Mouse (Mus musculus) stomach, embryonic 15.5 days (tissue): ENCODE results near the gene Prm2. TPM values are rescaled to one million over a fixed set of nuclear protein-coding genes. Genes with fewer than 3 reads are reported as not detected.
A peak's percentile ranks its signal among the peaks of the same experiment; 100 is the strongest.

Source experiments
- ATAC-seq: fragments of 200-750 bp; cut with Nextera tagmentation; 2 replicates; pipeline ENCODE4 v1.8.0; 2017; ENCODE audit warnings: low read depth, moderate number of reproducible peaks, moderate TSS enrichment; ENCODE audit not compliant: insufficient read depth, low FRiP score
- H3K27ac ChIP-seq: fragments of 300-500 bp; sonication (generic); 2 replicates; pipeline ENCODE4 v1.5.1; 2015; ENCODE audit warnings: mild to moderate bottlenecking, inconsistent platforms
- H3K27me3 ChIP-seq: fragments of 300-500 bp; sonication (generic); replicated peaks from 2 replicates; pipeline ENCODE4 v1.6.1; 2015; ENCODE audit warnings: inconsistent platforms
- H3K36me3 ChIP-seq: fragments of 300-500 bp; sonication (generic); 2 replicates; pipeline ENCODE4 v1.6.1; 2015; ENCODE audit warnings: inconsistent platforms
- H3K4me1 ChIP-seq: fragments of 300-500 bp; sonication (generic); 2 replicates; pipeline ENCODE4 v1.6.1; 2015; ENCODE audit warnings: inconsistent platforms
- H3K4me2 ChIP-seq: fragments of 300-500 bp; sonication (generic); 2 replicates; pipeline ENCODE4 v1.6.1; 2015; ENCODE audit warnings: mild to moderate bottlenecking, inconsistent platforms
- H3K4me3 ChIP-seq: fragments of 300-500 bp; sonication (generic); replicated peaks from 2 replicates; pipeline ENCODE4 v1.5.1; 2015; ENCODE audit warnings: inconsistent platforms
- H3K9ac ChIP-seq: fragments of 300-500 bp; sonication (generic); 2 replicates; pipeline ENCODE4 v1.6.1; 2015; ENCODE audit warnings: inconsistent platforms
- H3K9me3 ChIP-seq: fragments of 300-500 bp; sonication (generic); 2 replicates; pipeline ENCODE4 v1.6.1; 2016; ENCODE audit warnings: inconsistent platforms
- WGBS: fragments of 180-500 bp; shearing (Covaris S2); methylation state at CpG from one replicate; pipeline ENCODE4 v1.1.7; 2015; 5-methylcytosine and 5-hydroxymethylcytosine counted together
- polyA plus RNA-seq: library from polyadenylated mRNA; unstranded; fragments of >200 nt; fragmentation: Nextera tagmentation; extraction: Ambion mirVana; gene quantifications from 2 replicates; pipeline ENCODE4 v1.2.1, GENCODE M21; 2015

The Prm2 gene
- polyA plus RNA-seq, 1 experiment from 2014 or later = not detected

GRCm38 (mm10) chr16:10770531-10771325 lies 25.2 kb downstream of the Prm2 start:
- WGBS = 39% methylated on average over 4 of the region's 4 CpGs
- peak overlapping the region; percentile 23; the same call in 1 of the 2 replicates for H3K27ac ChIP-seq
- peak; percentile 59; the same call in 1 of the 2 replicates for ATAC-seq

GRCm38 (mm10) chr16:10769661-10770060 lies 26.3 kb downstream of the Prm2 start:
- no peak for ATAC-seq

More at GRCm38 (mm10) chr16:10770531-10771325, 25.2 kb downstream of the Prm2 start:
- Histone ChIP-seq H3K36me3 (no peaks in the 10 kb centered on the region), H3K9me3 (no peaks in the 10 kb centered on the region), H3K4me1 (peaks cover 10% of the 10 kb centered on the region; the same call in 1 of the 2 replicates), H3K27me3 (no peaks in the 10 kb centered on the region), H3K9ac (no peak overlapping the region), H3K4me3 (no peak overlapping the region), H3K4me2 (no peak overlapping the region)

GRCm38 (mm10) chr16:10768821-10769220 lies 27.1 kb downstream of the Prm2 start:
- Histone ChIP-seq H3K36me3 (no peaks in the 10 kb centered on the region), H3K4me1 (peaks cover 13% of the 10 kb centered on the region), H3K9ac (no peak overlapping the region), H3K4me3 (no peak overlapping the region), H3K9me3 (no peaks in the 10 kb centered on the region), H3K27me3 (no peaks in the 10 kb centered on the region), H3K27ac (no peak overlapping the region), H3K4me2 (no peak overlapping the region)
- 40% methylated on average over 9 of the region's 9 CpGs for WGBS
- no peak for ATAC-seq

More at GRCm38 (mm10) chr16:10769661-10770060, 26.3 kb downstream of the Prm2 start:
- Histone ChIP-seq H3K4me2 (no peak overlapping the region), H3K9ac (no peak overlapping the region), H3K27ac (no peak overlapping the region), H3K36me3 (no peaks in the 10 kb centered on the region), H3K9me3 (no peaks in the 10 kb centered on the region), H3K4me1 (peaks cover 10% of the 10 kb centered on the region; the same call in 1 of the 2 replicates), H3K27me3 (no peaks in the 10 kb centered on the region), H3K4me3 (no peak overlapping the region)
- 56% methylated on average over 2 of the region's 2 CpGs for WGBS

- Histone ChIP-seq H3K4me1 (peaks cover 16% of the 10 kb centered on the region), H3K9me3 (no peaks in the 10 kb centered on the region)
- 47% methylated on average over 4 of the region's 4 CpGs for WGBS
Measured at GRCm38 (mm10) chr16:10767158-10767557, 28.8 kb downstream of the Prm2 start.

GRCm38 (mm10) chr16:10764323-10764722 lies 31.6 kb downstream of the Prm2 start:
- no peak overlapping the region for H3K4me2 ChIP-seq
- no peak for ATAC-seq
- H3K27ac ChIP-seq = no peak overlapping the region
- WGBS = 19% methylated on average over 2 of the region's 2 CpGs
- H3K27me3 ChIP-seq = no peaks in the 10 kb centered on the region
- H3K9ac ChIP-seq = no peak overlapping the region
- peaks cover 12% of the 10 kb centered on the region for H3K4me1 ChIP-seq
- no peaks in the 10 kb centered on the region for H3K9me3 ChIP-seq
- H3K36me3 ChIP-seq = no peaks in the 10 kb centered on the region
- H3K4me3 ChIP-seq = no peak overlapping the region

More at GRCm38 (mm10) chr16:10767158-10767557, 28.8 kb downstream of the Prm2 start:
- H3K4me2 ChIP-seq = no peak overlapping the region
- H3K27me3 ChIP-seq = no peaks in the 10 kb centered on the region
- H3K27ac ChIP-seq = no peak overlapping the region
- no peaks in the 10 kb centered on the region for H3K36me3 ChIP-seq
- no peak for ATAC-seq
- no peak overlapping the region for H3K9ac ChIP-seq
- no peak overlapping the region for H3K4me3 ChIP-seq

- H3K9me3 ChIP-seq = no peaks in the 10 kb centered on the region
- no peak for ATAC-seq
- no peak overlapping the region for H3K27ac ChIP-seq
- WGBS = 51% methylated on average over 6 of the region's 6 CpGs
- peaks cover 9% of the 10 kb centered on the region for H3K4me1 ChIP-seq
- H3K4me3 ChIP-seq = no peak overlapping the region
- H3K36me3 ChIP-seq = no peaks in the 10 kb centered on the region
- no peak overlapping the region for H3K9ac ChIP-seq
- no peak overlapping the region for H3K4me2 ChIP-seq
- H3K27me3 ChIP-seq = no peaks in the 10 kb centered on the region
Measured at GRCm38 (mm10) chr16:10763540-10764264, 32.2 kb downstream of the Prm2 start.

- Histone ChIP-seq H3K27ac (no peak overlapping the region), H3K4me3 (no peak overlapping the region), H3K9ac (no peak overlapping the region), H3K27me3 (no peaks in the 10 kb centered on the region), H3K4me1 (peaks cover 9% of the 10 kb centered on the region), H3K36me3 (no peaks in the 10 kb centered on the region), H3K9me3 (no peaks in the 10 kb centered on the region), H3K4me2 (no peak overlapping the region)
- ATAC-seq = no peak
- 61% methylated on average over 5 of the region's 5 CpGs for WGBS
Measured at GRCm38 (mm10) chr16:10762569-10763180, 33.3 kb downstream of the Prm2 start.

GRCm38 (mm10) chr16:10761182-10761581 lies 34.8 kb downstream of the Prm2 start:
- peaks cover 9% of the 10 kb centered on the region for H3K4me1 ChIP-seq
- WGBS = 73% methylated on average over 8 of the region's 8 CpGs
- no peaks in the 10 kb centered on the region for H3K36me3 ChIP-seq
- H3K27me3 ChIP-seq = no peaks in the 10 kb centered on the region
- no peak for ATAC-seq
- H3K27ac ChIP-seq = no peak overlapping the region
- no peak overlapping the region for H3K9ac ChIP-seq
- H3K9me3 ChIP-seq = no peaks in the 10 kb centered on the region
- H3K4me3 ChIP-seq = no peak overlapping the region
- no peak overlapping the region for H3K4me2 ChIP-seq

GRCm38 (mm10) chr16:10756168-10756567 lies 39.8 kb downstream of the Prm2 start:
- no peaks in the 10 kb centered on the region for H3K27me3 ChIP-seq
- WGBS = 56% methylated on average over 6 of the region's 6 CpGs

GRCm38 (mm10) chr16:10754521-10755296 lies 41.2 kb downstream of the Prm2 start:
- no peak for ATAC-seq
- no peak overlapping the region for H3K4me3 ChIP-seq
- H3K4me2 ChIP-seq = no peak overlapping the region
- WGBS = 90% methylated on average over 3 of the region's 3 CpGs
- H3K4me1 ChIP-seq = peaks cover 6% of the 10 kb centered on the region; the same call in 1 of the 2 replicates
- no peaks in the 10 kb centered on the region for H3K36me3 ChIP-seq
- no peak overlapping the region for H3K9ac ChIP-seq
- H3K27me3 ChIP-seq = no peaks in the 10 kb centered on the region
- no peak overlapping the region for H3K27ac ChIP-seq
- no peaks in the 10 kb centered on the region for H3K9me3 ChIP-seq

More at GRCm38 (mm10) chr16:10756168-10756567, 39.8 kb downstream of the Prm2 start:
- H3K9ac ChIP-seq = no peak overlapping the region
- H3K9me3 ChIP-seq = no peaks in the 10 kb centered on the region
- ATAC-seq = no peak
- 0 out of 2 replicates have a peak, but pooled peaks cover 2% of the 10 kb centered on the region for H3K4me1 ChIP-seq
- no peak overlapping the region for H3K27ac ChIP-seq
- H3K4me3 ChIP-seq = no peak overlapping the region
- no peak overlapping the region for H3K4me2 ChIP-seq
- no peaks in the 10 kb centered on the region for H3K36me3 ChIP-seq

GRCm38 (mm10) chr16:10749824-10750223 lies 46.1 kb downstream of the Prm2 start:
- peak; percentile 61 for ATAC-seq
- no peak overlapping the region for H3K9ac ChIP-seq
- peaks cover 10% of the 10 kb centered on the region; the same call in 1 of the 2 replicates for H3K4me1 ChIP-seq
- H3K27me3 ChIP-seq = no peaks in the 10 kb centered on the region
- H3K9me3 ChIP-seq = no peaks in the 10 kb centered on the region
- no peak overlapping the region for H3K4me3 ChIP-seq
- WGBS = 36% methylated on average over 7 of the region's 7 CpGs
- peak overlapping the region; percentile 4; the same call in 1 of the 2 replicates for H3K27ac ChIP-seq
- no peaks in the 10 kb centered on the region for H3K36me3 ChIP-seq
- H3K4me2 ChIP-seq = no peak overlapping the region
